Mouse (Mus musculus): ENCODE measurements around the gene Foxp1. TPM values are rescaled to one million over a fixed set of nuclear protein-coding genes. Genes with fewer than 3 reads are reported as not detected.

Gene Foxp1
- total and polyA plus RNA-seq, 3 experiments: 57.4 to 88.1 (median 79.8) TPM

DNA sequence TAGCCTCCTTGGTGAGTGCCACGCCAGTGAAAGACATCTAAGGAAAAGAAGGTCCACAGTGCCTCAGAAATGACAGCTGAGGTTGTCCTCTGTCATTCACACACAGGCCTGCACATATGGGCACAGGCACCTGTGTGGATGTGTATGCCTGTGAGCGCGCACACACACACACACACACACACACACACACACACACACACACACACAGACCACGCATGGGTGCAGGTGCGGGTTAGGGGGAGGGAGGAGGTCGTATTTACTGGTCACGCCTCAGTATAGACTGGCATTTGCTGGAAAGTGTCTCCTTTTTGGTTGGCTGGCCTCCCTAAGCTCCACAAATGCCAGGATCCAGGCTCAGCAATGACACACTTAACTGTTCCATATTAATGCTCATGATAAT is 305.4 kb downstream of the Foxp1 start:
- Histone ChIP-seq H3K9me3 (replicated peaks) (no peaks in the 10 kb centered on the region), H3K4me3 (ENCODE audit: low read depth, low read length) (no peak overlapping the region), H3K36me3 (replicated peaks) (peaks cover 10% of the 10 kb centered on the region), H3K27me3 (ENCODE audit: insufficient read depth, low read length) (no peaks in the 10 kb centered on the region), H3K4me1 (ENCODE audit: insufficient read depth, low read depth, low read length) (no peaks in the 10 kb centered on the region)
- ATAC-seq (ENCODE audit: extremely low read depth, insufficient number of reproducible peaks, low FRiP score, poor library complexity, severe bottlenecking): no peak
- no peak for DNase-seq (ENCODE audit: low spot score)
- TF ChIP-seq CTCF (IDR thresholded peaks at IDR 0.05; ENCODE audit: low read depth, low read length): no peak
- no peak for TF ChIP-seq GATA2 (IDR thresholded peaks at IDR 0.05; ENCODE audit: borderline replicate concordance, low read depth, low read length)
- TF ChIP-seq TAL1 (conservative IDR thresholded peaks at IDR 0.05; ENCODE audit: low read depth, low read length): no peak
- no peak for TF ChIP-seq GATA1 (IDR thresholded peaks at IDR 0.05; ENCODE audit: borderline replicate concordance, low read length)
- no peak for TF ChIP-seq POLR2AphosphoS5 (IDR thresholded peaks at IDR 0.05; ENCODE audit: insufficient replicate concordance, low read depth, low read length)

DNA sequence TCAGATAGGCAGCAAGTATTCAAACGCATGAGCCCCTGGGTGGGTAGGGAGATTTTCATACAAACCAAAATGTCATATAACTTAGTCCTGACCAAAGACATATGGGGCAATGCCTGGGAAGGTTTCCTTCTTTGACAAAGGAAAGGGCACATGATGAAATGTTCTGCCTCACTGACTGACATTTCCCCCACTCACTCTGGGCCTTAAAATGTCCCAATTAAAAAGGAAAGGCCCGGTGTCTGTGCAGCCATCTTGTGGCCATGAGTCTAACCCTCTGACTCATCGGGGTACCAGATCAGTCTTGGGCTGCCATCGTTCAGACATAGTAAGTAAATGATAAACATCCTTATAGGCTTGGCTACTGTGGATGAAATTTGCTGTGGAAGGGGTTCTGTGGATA is 310.1 kb downstream of the Foxp1 start:
- Histone ChIP-seq H3K27me3 (ENCODE audit: insufficient read depth, low read length) (no peaks in the 10 kb centered on the region), H3K36me3 (replicated peaks) (peaks cover 3% of the 10 kb centered on the region), H3K9me3 (replicated peaks) (no peaks in the 10 kb centered on the region), H3K4me3 (ENCODE audit: low read depth, low read length) (no peak overlapping the region), H3K4me1 (ENCODE audit: insufficient read depth, low read depth, low read length) (peaks cover 4% of the 10 kb centered on the region)
- DNase-seq (ENCODE audit: low spot score): no peak
- ATAC-seq (ENCODE audit: extremely low read depth, insufficient number of reproducible peaks, low FRiP score, poor library complexity, severe bottlenecking): no peak
- TF ChIP-seq CTCF (IDR thresholded peaks at IDR 0.05; ENCODE audit: low read depth, low read length): no peak
- TF ChIP-seq GATA1 (IDR thresholded peaks at IDR 0.05; ENCODE audit: borderline replicate concordance, low read length): no peak
- no peak for TF ChIP-seq GATA2 (IDR thresholded peaks at IDR 0.05; ENCODE audit: borderline replicate concordance, low read depth, low read length)
- TF ChIP-seq TAL1 (conservative IDR thresholded peaks at IDR 0.05; ENCODE audit: low read depth, low read length): no peak
- no peak for TF ChIP-seq POLR2AphosphoS5 (IDR thresholded peaks at IDR 0.05; ENCODE audit: insufficient replicate concordance, low read depth, low read length)

DNA sequence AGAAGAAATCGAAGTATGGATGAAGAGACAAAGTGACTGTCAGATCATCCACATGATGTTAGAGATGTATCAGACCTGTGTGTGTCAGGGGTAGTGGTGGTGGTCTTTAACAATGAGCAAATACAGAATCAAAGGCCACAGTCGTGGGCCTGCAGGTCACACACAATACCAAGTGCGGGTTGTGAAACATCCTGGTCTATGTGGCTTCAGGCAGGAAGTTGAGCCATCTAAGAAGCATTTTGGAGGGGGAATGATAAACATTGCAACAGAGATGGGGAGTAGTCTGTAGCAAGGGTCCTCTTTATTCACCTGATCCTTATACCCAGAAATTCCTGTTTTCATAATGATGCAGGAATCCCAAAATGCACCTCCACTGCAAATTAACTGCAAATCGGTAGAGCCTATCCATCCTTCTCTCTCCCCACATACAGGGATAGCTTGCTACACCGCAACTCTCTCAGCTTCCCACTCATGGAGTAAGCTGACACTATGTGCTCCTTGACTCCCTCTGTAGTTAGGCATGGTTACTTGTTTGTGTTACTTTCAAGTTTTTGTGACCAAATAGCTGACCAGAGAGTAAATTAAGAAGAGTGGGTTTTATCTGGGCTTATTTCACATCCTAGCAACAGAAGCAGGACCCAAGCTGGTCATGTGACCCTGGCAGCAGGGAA is 310.7 kb downstream of the Foxp1 start:
- Histone ChIP-seq H3K4me1 (ENCODE audit: insufficient read depth, low read depth, low read length) (peaks cover 9% of the 10 kb centered on the region), H3K36me3 (replicated peaks) (peaks cover 3% of the 10 kb centered on the region), H3K4me3 (ENCODE audit: low read depth, low read length) (no peak overlapping the region), H3K9me3 (replicated peaks) (no peaks in the 10 kb centered on the region), H3K27me3 (ENCODE audit: insufficient read depth, low read length) (no peaks in the 10 kb centered on the region)
- ATAC-seq (ENCODE audit: extremely low read depth, insufficient number of reproducible peaks, low FRiP score, poor library complexity, severe bottlenecking): no peak
- TF ChIP-seq CTCF (IDR thresholded peaks at IDR 0.05; ENCODE audit: low read depth, low read length): no peak
- no peak for TF ChIP-seq TAL1 (conservative IDR thresholded peaks at IDR 0.05; ENCODE audit: low read depth, low read length)
- TF ChIP-seq GATA1 (IDR thresholded peaks at IDR 0.05; ENCODE audit: borderline replicate concordance, low read length): no peak
- no peak for TF ChIP-seq GATA2 (IDR thresholded peaks at IDR 0.05; ENCODE audit: borderline replicate concordance, low read depth, low read length)
- TF ChIP-seq POLR2AphosphoS5 (IDR thresholded peaks at IDR 0.05; ENCODE audit: insufficient replicate concordance, low read depth, low read length): no peak
- no peak for DNase-seq (ENCODE audit: low spot score)

- Histone ChIP-seq H3K4me3 (ENCODE audit: low read depth, low read length) (no peak overlapping the region), H3K4me1 (ENCODE audit: insufficient read depth, low read depth, low read length) (peaks cover 22% of the 10 kb centered on the region), H3K27me3 (ENCODE audit: insufficient read depth, low read length) (no peaks in the 10 kb centered on the region), H3K36me3 (replicated peaks) (peaks cover 3% of the 10 kb centered on the region), H3K9me3 (replicated peaks) (no peaks in the 10 kb centered on the region)
- TF ChIP-seq GATA1 (IDR thresholded peaks at IDR 0.05; ENCODE audit: borderline replicate concordance, low read length) (no peak), POLR2AphosphoS5 (IDR thresholded peaks at IDR 0.05; ENCODE audit: insufficient replicate concordance, low read depth, low read length) (no peak), GATA2 (IDR thresholded peaks at IDR 0.05; ENCODE audit: borderline replicate concordance, low read depth, low read length) (no peak)
- ATAC-seq (ENCODE audit: extremely low read depth, insufficient number of reproducible peaks, low FRiP score, poor library complexity, severe bottlenecking): no peak
- DNase-seq (ENCODE audit: low spot score): no peak
Measured at GRCm38 (mm10) chr6:99210161-99210560, 312.4 kb downstream of the Foxp1 start.

- DNase-seq (ENCODE audit: low spot score): no peak
- H3K27me3 ChIP-seq (ENCODE audit: insufficient read depth, low read length): no peaks in the 10 kb centered on the region
- TF ChIP-seq GATA1 (IDR thresholded peaks at IDR 0.05; ENCODE audit: borderline replicate concordance, low read length): no peak
- H3K4me3 ChIP-seq (ENCODE audit: low read depth, low read length): no peak overlapping the region
- no peaks in the 10 kb centered on the region for H3K36me3 ChIP-seq (replicated peaks)
- ATAC-seq (ENCODE audit: extremely low read depth, insufficient number of reproducible peaks, low FRiP score, poor library complexity, severe bottlenecking): no peak
- no peaks in the 10 kb centered on the region for H3K9me3 ChIP-seq (replicated peaks)
- H3K4me1 ChIP-seq (ENCODE audit: insufficient read depth, low read depth, low read length): peaks cover 44% of the 10 kb centered on the region
Measured at GRCm38 (mm10) chr6:99207226-99207885, 315.2 kb downstream of the Foxp1 start.

GRCm38 (mm10) chr6:99206437-99206870 is 316.1 kb downstream of the Foxp1 start:
- Histone ChIP-seq H3K4me3 (ENCODE audit: low read depth, low read length) (peak overlapping the region; percentile 63; the same call in 1 of the 2 replicates), H3K27me3 (ENCODE audit: insufficient read depth, low read length) (no peaks in the 10 kb centered on the region), H3K4me1 (ENCODE audit: insufficient read depth, low read depth, low read length) (peaks cover 48% of the 10 kb centered on the region), H3K9me3 (replicated peaks) (no peaks in the 10 kb centered on the region), H3K36me3 (replicated peaks) (no peaks in the 10 kb centered on the region)
- TF ChIP-seq CTCF (IDR thresholded peaks at IDR 0.05; ENCODE audit: low read depth, low read length) (no peak), GATA2 (IDR thresholded peaks at IDR 0.05; ENCODE audit: borderline replicate concordance, low read depth, low read length) (no peak), TAL1 (conservative IDR thresholded peaks at IDR 0.05; ENCODE audit: low read depth, low read length) (no peak), POLR2AphosphoS5 (IDR thresholded peaks at IDR 0.05; ENCODE audit: insufficient replicate concordance, low read depth, low read length) (no peak), GATA1 (IDR thresholded peaks at IDR 0.05; ENCODE audit: borderline replicate concordance, low read length) (no peak)
- DNase-seq (ENCODE audit: low spot score) (no peak), ATAC-seq (ENCODE audit: extremely low read depth, insufficient number of reproducible peaks, low FRiP score, poor library complexity, severe bottlenecking) (peak; percentile 41)

All from G1E (cell line).